Mouse (Mus musculus): ENCODE results near the gene Ltv1. TPM values are rescaled to one million over a fixed set of nuclear protein-coding genes. Genes with fewer than 3 reads are reported as not detected.

Gene Ltv1
- polyA plus RNA-seq (2014; fragmentation: Nextera tagmentation; extraction: Ambion mirVana): 76.2 and 78.6 TPM in 2 replicates

DNA sequence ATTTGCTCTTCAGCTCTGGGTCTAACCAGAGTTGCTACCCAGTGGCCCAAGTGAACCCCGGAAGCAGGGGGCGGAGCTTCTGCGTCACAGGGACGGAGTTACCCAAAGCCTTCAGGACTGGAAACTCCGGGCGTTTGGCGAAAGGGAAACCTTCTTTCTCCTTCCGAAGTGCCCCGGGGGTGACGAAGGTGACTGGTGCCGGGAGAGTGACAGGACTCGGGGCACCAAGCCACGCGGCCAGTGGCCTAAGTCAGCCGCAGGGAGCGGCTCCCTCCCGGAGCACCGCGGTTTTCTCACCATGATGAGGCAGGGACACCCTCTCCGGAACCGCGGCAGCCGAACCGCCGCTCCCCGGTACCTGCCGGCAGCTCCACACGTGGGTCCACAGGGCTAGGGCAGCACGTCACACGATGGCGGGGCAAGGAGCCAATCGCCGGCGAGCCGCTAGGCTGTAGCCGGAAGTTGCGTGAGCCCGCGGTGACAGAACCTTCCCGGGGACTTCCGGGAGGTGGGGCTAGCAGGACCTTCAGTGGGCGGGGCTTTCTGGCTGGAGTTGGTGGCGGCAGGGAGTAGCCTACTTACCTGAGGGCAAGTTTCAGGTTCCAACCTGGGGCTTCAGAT, at the start of gene Ltv1:
Gene Ltv1 (minus strand): TSS at position 438 of the 621 bp plus-strand sequence.
- under 1% methylated on average over 43 of the region's 43 CpGs for WGBS
- peak; percentile 100 for ATAC-seq (ENCODE audit: low FRiP score)
- no peaks in the 10 kb centered on the region for H3K27me3 ChIP-seq (ENCODE audit: control insufficient read depth, insufficient read depth, low read length)
- H3K9ac ChIP-seq (ENCODE audit: low read depth, low read length): peak within 1 kb of the TSS; percentile 76
- peak within 1 kb of the TSS; percentile 54 for H3K4me2 ChIP-seq (replicated peaks; ENCODE audit: low read depth, low read length)
- peak within 1 kb of the TSS; percentile 24; the same call in 1 of the 2 replicates for H3K27ac ChIP-seq (ENCODE audit: low read depth, low read length)
- H3K9me3 ChIP-seq (ENCODE audit: control insufficient read depth, low read length): no peaks in the 10 kb centered on the region
- peak within 1 kb of the TSS; percentile 96 for H3K4me3 ChIP-seq (ENCODE audit: low read depth, low read length)
- DNase-seq (ENCODE audit: low spot score): peak; percentile 94
- 0 out of 2 replicates have a peak, but pooled peaks cover 2% of the 10 kb centered on the region for H3K4me1 ChIP-seq (replicated peaks; ENCODE audit: control insufficient read depth, insufficient read depth, low read length)
- no peaks in the 10 kb centered on the region for H3K36me3 ChIP-seq (ENCODE audit: control insufficient read depth, insufficient read depth, low read length)

DNA sequence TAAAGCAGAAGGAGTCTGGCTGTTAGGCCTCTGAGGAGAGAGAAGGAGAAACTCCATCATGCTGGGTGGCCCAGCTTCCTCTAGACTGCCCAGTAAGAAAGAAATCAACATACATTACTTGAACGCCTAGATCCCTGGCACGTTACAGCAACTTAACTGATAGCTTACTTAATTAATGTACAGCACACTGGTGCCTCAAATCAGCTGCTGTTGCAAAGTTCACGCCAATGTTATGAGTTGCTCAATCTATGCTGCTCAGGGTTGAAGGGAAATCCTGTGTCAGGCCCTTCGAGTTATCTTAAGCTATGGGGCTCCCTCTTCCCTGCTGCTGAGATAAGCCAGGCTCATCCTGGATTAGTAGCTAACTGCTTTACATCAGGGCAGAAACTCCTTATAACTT, 47.5 kb upstream of the Ltv1 start:
- no peaks in the 10 kb centered on the region for H3K36me3 ChIP-seq (ENCODE audit: control insufficient read depth, insufficient read depth, low read length)
- H3K4me3 ChIP-seq (ENCODE audit: low read depth, low read length): no peak overlapping the region
- DNase-seq (ENCODE audit: low spot score) (no peak), ATAC-seq (ENCODE audit: low FRiP score) (no peak)
- no peak overlapping the region for H3K4me2 ChIP-seq (replicated peaks; ENCODE audit: low read depth, low read length)
- no peaks in the 10 kb centered on the region for H3K4me1 ChIP-seq (replicated peaks; ENCODE audit: control insufficient read depth, insufficient read depth, low read length)
- no peak overlapping the region for H3K9ac ChIP-seq (ENCODE audit: low read depth, low read length)
- WGBS: 84% methylated on average over 4 of the region's 4 CpGs
- no peaks in the 10 kb centered on the region for H3K27me3 ChIP-seq (ENCODE audit: control insufficient read depth, insufficient read depth, low read length)
- no peaks in the 10 kb centered on the region for H3K9me3 ChIP-seq (ENCODE audit: control insufficient read depth, low read length)
- H3K27ac ChIP-seq (ENCODE audit: low read depth, low read length): no peak overlapping the region

DNA sequence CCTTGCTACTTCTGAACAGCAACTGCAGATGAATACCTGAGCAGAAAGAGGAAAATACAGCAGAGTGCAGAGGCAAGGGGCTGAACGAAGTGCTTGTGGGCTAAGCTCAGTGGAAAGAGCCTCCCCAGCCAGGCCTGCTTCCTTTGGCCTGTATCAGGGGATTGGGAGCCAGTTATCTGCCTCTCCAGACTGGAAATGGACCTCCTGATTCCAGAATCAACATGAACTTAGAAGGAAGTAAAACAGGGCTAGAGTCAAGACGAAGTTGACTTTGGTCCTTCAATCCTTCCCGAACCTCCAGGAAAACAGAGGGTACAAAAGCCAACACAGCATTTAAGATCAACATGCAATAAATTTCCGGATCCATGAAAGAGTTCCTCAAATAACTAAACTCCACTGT, 45.2 kb upstream of the Ltv1 start:
- Histone ChIP-seq H3K27me3 (ENCODE audit: control insufficient read depth, insufficient read depth, low read length) (no peaks in the 10 kb centered on the region), H3K4me3 (ENCODE audit: low read depth, low read length) (no peak overlapping the region), H3K4me2 (replicated peaks; ENCODE audit: low read depth, low read length) (no peak overlapping the region), H3K27ac (ENCODE audit: low read depth, low read length) (no peak overlapping the region), H3K9ac (ENCODE audit: low read depth, low read length) (no peak overlapping the region), H3K36me3 (ENCODE audit: control insufficient read depth, insufficient read depth, low read length) (no peaks in the 10 kb centered on the region), H3K9me3 (ENCODE audit: control insufficient read depth, low read length) (no peaks in the 10 kb centered on the region), H3K4me1 (replicated peaks; ENCODE audit: control insufficient read depth, insufficient read depth, low read length) (0 out of 2 replicates have a peak, but pooled peaks cover 3% of the 10 kb centered on the region)
- no peak for ATAC-seq (ENCODE audit: low FRiP score)
- no peak for DNase-seq (ENCODE audit: low spot score)
- 88% methylated on average over 4 of the region's 4 CpGs for WGBS

DNA sequence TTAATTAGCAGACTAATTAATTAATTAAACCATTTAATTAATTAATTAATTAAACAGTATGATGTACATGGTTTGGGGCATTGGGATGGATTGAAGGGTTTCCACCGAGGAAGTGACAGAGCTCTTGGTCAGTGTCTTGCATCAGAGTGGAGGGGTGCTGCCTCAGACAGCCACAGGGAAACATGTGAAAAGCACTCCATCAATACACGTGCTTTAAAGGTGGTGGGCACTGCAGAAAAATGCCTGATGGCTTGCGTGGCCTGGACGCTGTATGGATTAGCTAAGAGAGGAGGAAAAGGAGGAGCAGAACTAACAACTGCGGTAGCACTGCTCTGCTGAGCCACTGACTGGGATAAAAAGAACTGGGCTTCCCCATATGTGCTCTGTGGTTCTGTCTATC, 43.9 kb upstream of the Ltv1 start:
- Histone ChIP-seq H3K9ac (ENCODE audit: low read depth, low read length) (no peak overlapping the region), H3K4me3 (ENCODE audit: low read depth, low read length) (no peak overlapping the region), H3K4me2 (replicated peaks; ENCODE audit: low read depth, low read length) (no peak overlapping the region), H3K36me3 (ENCODE audit: control insufficient read depth, insufficient read depth, low read length) (no peaks in the 10 kb centered on the region), H3K27me3 (ENCODE audit: control insufficient read depth, insufficient read depth, low read length) (no peaks in the 10 kb centered on the region), H3K27ac (ENCODE audit: low read depth, low read length) (no peak overlapping the region), H3K9me3 (ENCODE audit: control insufficient read depth, low read length) (no peaks in the 10 kb centered on the region), H3K4me1 (replicated peaks; ENCODE audit: control insufficient read depth, insufficient read depth, low read length) (0 out of 2 replicates have a peak, but pooled peaks cover 3% of the 10 kb centered on the region)
- WGBS: 96% methylated on average over 5 of the region's 5 CpGs
- DNase-seq (ENCODE audit: low spot score) (no peak), ATAC-seq (ENCODE audit: low FRiP score) (no peak)

DNA sequence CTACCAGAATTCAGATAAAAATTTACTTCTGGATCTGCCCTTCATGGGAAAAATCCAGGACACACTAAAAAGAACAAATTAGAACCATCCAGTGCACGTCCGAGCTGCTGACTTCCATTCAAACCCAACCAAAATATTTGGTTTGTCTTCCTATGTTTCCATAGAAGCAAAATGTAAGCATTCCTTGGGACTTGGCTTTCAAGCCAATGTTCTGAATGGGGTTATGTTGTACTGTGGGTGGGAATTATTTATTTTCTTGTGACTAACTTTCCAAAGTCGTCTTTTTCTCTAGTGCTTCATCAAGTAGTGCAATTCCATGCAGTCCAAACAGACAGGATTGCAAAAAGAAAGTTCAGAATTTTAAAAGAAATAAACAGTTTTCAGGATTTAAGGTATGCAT, 41.5 kb upstream of the Ltv1 start:
- H3K27ac ChIP-seq (ENCODE audit: low read depth, low read length): no peak overlapping the region
- 0 out of 2 replicates have a peak, but pooled peaks cover 3% of the 10 kb centered on the region for H3K4me1 ChIP-seq (replicated peaks; ENCODE audit: control insufficient read depth, insufficient read depth, low read length)
- no peak for ATAC-seq (ENCODE audit: low FRiP score)
- no peaks in the 10 kb centered on the region for H3K9me3 ChIP-seq (ENCODE audit: control insufficient read depth, low read length)
- H3K4me3 ChIP-seq (ENCODE audit: low read depth, low read length): no peak overlapping the region
- no peaks in the 10 kb centered on the region for H3K36me3 ChIP-seq (ENCODE audit: control insufficient read depth, insufficient read depth, low read length)
- no peaks in the 10 kb centered on the region for H3K27me3 ChIP-seq (ENCODE audit: control insufficient read depth, insufficient read depth, low read length)
- WGBS: 61% methylated on average over 3 of the region's 3 CpGs
- H3K4me2 ChIP-seq (replicated peaks; ENCODE audit: low read depth, low read length): no peak overlapping the region
- DNase-seq (ENCODE audit: low spot score): no peak
- H3K9ac ChIP-seq (ENCODE audit: low read depth, low read length): no peak overlapping the region

DNA sequence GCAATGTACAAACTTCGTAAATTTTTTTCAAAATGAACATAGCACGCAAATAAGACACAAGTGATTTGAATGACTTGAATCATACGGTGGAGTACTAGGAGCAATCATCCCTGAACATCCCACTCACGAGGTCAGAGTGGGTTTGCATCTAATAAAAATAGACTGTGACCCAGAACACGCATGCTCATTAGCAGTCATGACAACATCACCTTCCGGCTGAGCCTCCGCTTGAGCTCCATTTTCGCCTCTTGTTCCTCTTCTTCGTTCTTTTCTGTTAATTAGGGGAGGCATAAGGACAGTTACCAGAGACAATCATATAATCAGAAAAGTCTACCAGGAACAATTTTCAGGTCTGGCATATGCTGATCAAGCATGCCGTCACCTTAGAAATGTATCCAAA, 41.0 kb upstream of the Ltv1 start:
- no peaks in the 10 kb centered on the region for H3K36me3 ChIP-seq (ENCODE audit: control insufficient read depth, insufficient read depth, low read length)
- 75% methylated on average over 10 of the region's 10 CpGs for WGBS
- 0 out of 2 replicates have a peak, but pooled peaks cover 3% of the 10 kb centered on the region for H3K4me1 ChIP-seq (replicated peaks; ENCODE audit: control insufficient read depth, insufficient read depth, low read length)
- no peak overlapping the region for H3K27ac ChIP-seq (ENCODE audit: low read depth, low read length)
- no peak for DNase-seq (ENCODE audit: low spot score)
- no peak overlapping the region for H3K4me3 ChIP-seq (ENCODE audit: low read depth, low read length)
- no peak for ATAC-seq (ENCODE audit: low FRiP score)
- no peaks in the 10 kb centered on the region for H3K9me3 ChIP-seq (ENCODE audit: control insufficient read depth, low read length)
- H3K4me2 ChIP-seq (replicated peaks; ENCODE audit: low read depth, low read length): no peak overlapping the region
- H3K27me3 ChIP-seq (ENCODE audit: control insufficient read depth, insufficient read depth, low read length): no peaks in the 10 kb centered on the region
- H3K9ac ChIP-seq (ENCODE audit: low read depth, low read length): no peak overlapping the region

DNA sequence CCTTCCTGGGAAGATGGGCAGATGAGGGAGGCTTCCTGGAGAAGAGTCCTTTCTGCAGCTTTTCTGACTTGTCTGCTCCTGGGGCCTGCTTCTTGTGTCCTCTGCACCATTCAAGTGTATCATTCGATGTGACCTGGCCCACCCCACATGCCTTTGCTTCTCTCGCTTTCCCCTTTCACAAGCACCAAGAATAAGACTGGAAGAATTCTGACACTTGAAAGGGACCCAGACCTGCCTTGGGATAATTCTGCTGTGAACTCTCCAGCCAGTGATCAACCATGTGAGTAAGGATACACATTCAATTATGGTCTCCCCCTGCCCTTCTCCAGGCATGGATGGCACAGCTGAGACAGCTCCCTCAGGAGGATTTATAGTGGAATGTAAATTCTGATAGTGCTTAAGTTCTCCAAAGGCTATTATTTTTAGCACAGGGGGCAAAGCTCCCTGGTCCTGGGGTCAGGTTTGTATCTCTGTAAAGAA, 40.2 kb upstream of the Ltv1 start:
- H3K4me1 ChIP-seq (replicated peaks; ENCODE audit: control insufficient read depth, insufficient read depth, low read length): 0 out of 2 replicates have a peak, but pooled peaks cover 3% of the 10 kb centered on the region
- no peak overlapping the region for H3K4me3 ChIP-seq (ENCODE audit: low read depth, low read length)
- DNase-seq (ENCODE audit: low spot score) (no peak), ATAC-seq (ENCODE audit: low FRiP score) (peak; percentile 43; the same call in 1 of the 2 replicates)
- H3K27ac ChIP-seq (ENCODE audit: low read depth, low read length): peak overlapping the region; percentile 53
- H3K9ac ChIP-seq (ENCODE audit: low read depth, low read length): no peak overlapping the region
- H3K9me3 ChIP-seq (ENCODE audit: control insufficient read depth, low read length): no peaks in the 10 kb centered on the region
- H3K36me3 ChIP-seq (ENCODE audit: control insufficient read depth, insufficient read depth, low read length): no peaks in the 10 kb centered on the region
- no peak overlapping the region for H3K4me2 ChIP-seq (replicated peaks; ENCODE audit: low read depth, low read length)
- WGBS: 56% methylated on average over 2 of the region's 2 CpGs
- no peaks in the 10 kb centered on the region for H3K27me3 ChIP-seq (ENCODE audit: control insufficient read depth, insufficient read depth, low read length)

DNA sequence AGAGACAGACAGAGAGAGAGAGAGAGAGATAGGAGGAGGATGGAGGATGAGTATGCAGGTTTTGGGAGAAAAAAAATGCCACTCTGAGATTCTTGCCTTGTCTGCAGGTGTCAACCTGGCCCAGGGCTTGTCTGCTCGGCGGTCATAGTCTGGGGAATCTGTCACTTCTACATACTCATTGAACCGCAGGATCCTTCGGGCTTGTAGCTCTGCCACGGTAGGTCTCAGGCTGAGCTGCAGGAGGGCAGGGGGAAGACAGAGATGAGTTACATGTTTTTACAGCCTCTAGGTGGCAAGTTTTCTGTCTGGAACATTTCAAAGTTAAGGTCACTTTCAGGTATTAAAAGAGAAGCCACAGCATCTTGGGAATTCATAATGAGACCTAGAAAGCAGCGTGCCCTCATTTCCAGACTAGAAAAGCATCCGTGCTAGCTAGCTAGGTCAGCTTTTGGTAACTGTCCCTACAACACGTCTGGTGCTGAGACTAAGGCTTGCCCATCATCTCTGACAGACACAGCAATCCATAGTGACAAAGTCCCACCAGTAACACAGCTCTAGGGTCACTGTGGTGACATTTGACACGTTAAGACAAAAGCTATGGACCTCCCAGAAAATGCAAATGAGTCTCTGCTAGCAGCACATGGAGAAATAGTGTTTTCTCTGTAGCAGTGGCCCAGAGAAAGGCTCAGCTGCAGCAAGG, 39.6 kb upstream of the Ltv1 start:
- Histone ChIP-seq H3K27ac (ENCODE audit: low read depth, low read length) (peak overlapping the region; percentile 53; the same call in 1 of the 2 replicates), H3K4me3 (ENCODE audit: low read depth, low read length) (no peak overlapping the region), H3K9ac (ENCODE audit: low read depth, low read length) (no peak overlapping the region), H3K9me3 (ENCODE audit: control insufficient read depth, low read length) (no peaks in the 10 kb centered on the region), H3K4me1 (replicated peaks; ENCODE audit: control insufficient read depth, insufficient read depth, low read length) (0 out of 2 replicates have a peak, but pooled peaks cover 3% of the 10 kb centered on the region), H3K4me2 (replicated peaks; ENCODE audit: low read depth, low read length) (no peak overlapping the region), H3K27me3 (ENCODE audit: control insufficient read depth, insufficient read depth, low read length) (no peaks in the 10 kb centered on the region), H3K36me3 (ENCODE audit: control insufficient read depth, insufficient read depth, low read length) (no peaks in the 10 kb centered on the region)
- ATAC-seq (ENCODE audit: low FRiP score) (peak; percentile 78), DNase-seq (ENCODE audit: low spot score) (peak; percentile 49)
- 41% methylated on average over 9 of the region's 9 CpGs for WGBS
